Mouse (Mus musculus): ENCODE data around the gene Foxg1.

- no peak for TF ChIP-seq CTCF (IDR thresholded peaks at IDR 0.05; ENCODE audit: low read depth)
- TF ChIP-seq EP300 (IDR thresholded peaks at IDR 0.05; ENCODE audit: low read depth) = no peak
Measured at GRCm38 (mm10) chr12:49400036-49400852, 17.8 kb downstream of the Foxg1 start.

Measured in liver, postnatal 0 days (tissue).